Mouse (Mus musculus) heart, embryonic 11.5 days (tissue): ENCODE results near the gene Smim6. TPM values are rescaled to one million over a fixed set of nuclear protein-coding genes. Genes with fewer than 3 reads are reported as not detected.

ENCODE experiments used
- ATAC-seq: fragments of 200-750 bp; cut with Nextera tagmentation; replicated peaks from 2 replicates; pipeline ENCODE4 v1.8.0; 2017; ENCODE audit warnings: moderate library complexity; ENCODE audit not compliant: insufficient number of reproducible peaks, low FRiP score, low TSS enrichment
- H3K27ac ChIP-seq: fragments of 300-500 bp; sonication (generic); 2 replicates; pipeline ENCODE4 v1.5.1; 2014; ENCODE audit warnings: mild to moderate bottlenecking, low read depth, low read length
- H3K27me3 ChIP-seq: fragments of 300-500 bp; sonication (generic); 2 replicates; pipeline ENCODE4 v1.6.1; 2014; ENCODE audit warnings: mild to moderate bottlenecking, low read length, mixed read lengths; ENCODE audit not compliant: control insufficient read depth, insufficient read depth
- H3K36me3 ChIP-seq: fragments of 300-500 bp; sonication (generic); 2 replicates; pipeline ENCODE4 v1.6.1; 2014; ENCODE audit warnings: mild to moderate bottlenecking, low read length, moderate library complexity, mixed read lengths; ENCODE audit not compliant: control insufficient read depth, insufficient read depth
- H3K4me1 ChIP-seq: fragments of 300-500 bp; sonication (generic); 2 replicates; pipeline ENCODE4 v1.6.1; 2014; ENCODE audit warnings: low read length; ENCODE audit not compliant: control insufficient read depth, insufficient read depth
- H3K4me2 ChIP-seq: fragments of 300-500 bp; sonication (generic); 2 replicates; pipeline ENCODE4 v1.6.1; 2014; ENCODE audit warnings: mild to moderate bottlenecking, moderate library complexity
- H3K4me3 ChIP-seq: fragments of 300-500 bp; sonication (generic); 2 replicates; pipeline ENCODE4 v1.5.1; 2014; ENCODE audit warnings: low read depth, low read length
- H3K9ac ChIP-seq: fragments of 300-500 bp; sonication (generic); 2 replicates; pipeline ENCODE4 v1.6.1; 2014; ENCODE audit warnings: mild to moderate bottlenecking, low read depth, low read length, moderate library complexity
- H3K9me3 ChIP-seq: fragments of 300-500 bp; sonication (generic); replicated peaks from 2 replicates; pipeline ENCODE4 v1.6.1; 2016; ENCODE audit warnings: low read length; ENCODE audit not compliant: control insufficient read depth
- WGBS: fragments of 180-500 bp; shearing (Covaris S2); extraction: QIAGEN DNeasy Blood & Tissue Kit; methylation state at CpG from one replicate; pipeline ENCODE4 v1.1.7; 2014; ENCODE audit not compliant: insufficient replicate concordance; 5-methylcytosine and 5-hydroxymethylcytosine counted together
- polyA plus RNA-seq: library from polyadenylated mRNA; unstranded; fragments of >200 nt; fragmentation: Nextera tagmentation; extraction: Ambion mirVana; gene quantifications from 2 replicates; pipeline ENCODE4 v1.2.1, GENCODE M21; 2014

The Smim6 gene
- polyA plus RNA-seq, 1 experiment from 2014 or later, result 1.2 TPM

GRCm38 (mm10) chr11:115918637-115919036, 6.8 kb downstream of the Smim6 start:
- no peak overlapping the region for H3K4me3 ChIP-seq
- no peak overlapping the region for H3K4me2 ChIP-seq
- no peak overlapping the region for H3K9ac ChIP-seq
- no peak for ATAC-seq
- no peak overlapping the region for H3K27ac ChIP-seq
- peaks cover 13% of the 10 kb centered on the region for H3K36me3 ChIP-seq
- no peaks in the 10 kb centered on the region for H3K4me1 ChIP-seq
- no peaks in the 10 kb centered on the region for H3K27me3 ChIP-seq
- no peaks in the 10 kb centered on the region for H3K9me3 ChIP-seq
- 86% methylated on average over 5 of the region's 5 CpGs for WGBS

GRCm38 (mm10) chr11:115919073-115919472, 7.3 kb downstream of the Smim6 start:
- H3K4me3 ChIP-seq, result no peak overlapping the region
- H3K36me3 ChIP-seq, result peaks cover 13% of the 10 kb centered on the region
- no peak overlapping the region for H3K27ac ChIP-seq
- no peaks in the 10 kb centered on the region for H3K9me3 ChIP-seq
- no peak overlapping the region for H3K9ac ChIP-seq
- no peaks in the 10 kb centered on the region for H3K27me3 ChIP-seq
- no peak overlapping the region for H3K4me2 ChIP-seq
- ATAC-seq, result no peak
- 89% methylated on average over 5 of the region's 5 CpGs for WGBS
- no peaks in the 10 kb centered on the region for H3K4me1 ChIP-seq

- Histone ChIP-seq H3K4me2 (no peak overlapping the region), H3K9ac (no peak overlapping the region), H3K27ac (no peak overlapping the region), H3K4me3 (no peak overlapping the region), H3K36me3 (peaks cover 11% of the 10 kb centered on the region), H3K4me1 (no peaks in the 10 kb centered on the region), H3K27me3 (no peaks in the 10 kb centered on the region), H3K9me3 (no peaks in the 10 kb centered on the region)
- WGBS, result 42% methylated on average over 6 of the region's 6 CpGs
- no peak for ATAC-seq
Observed at GRCm38 (mm10) chr11:115920110-115920818, 8.4 kb downstream of the Smim6 start.

GRCm38 (mm10) chr11:115921986-115922385, 10.2 kb downstream of the Smim6 start:
- Histone ChIP-seq H3K9me3 (no peaks in the 10 kb centered on the region), H3K27me3 (no peaks in the 10 kb centered on the region), H3K4me3 (no peak overlapping the region), H3K4me1 (no peaks in the 10 kb centered on the region), H3K27ac (no peak overlapping the region), H3K9ac (no peak overlapping the region), H3K4me2 (no peak overlapping the region), H3K36me3 (peaks cover 7% of the 10 kb centered on the region)
- WGBS, result 84% methylated on average over 1 of the region's 1 CpGs
- no peak for ATAC-seq

- Histone ChIP-seq H3K4me1 (peaks cover 9% of the 10 kb centered on the region), H3K27me3 (no peaks in the 10 kb centered on the region), H3K4me2 (no peak overlapping the region), H3K9ac (no peak overlapping the region), H3K4me3 (no peak overlapping the region), H3K9me3 (no peaks in the 10 kb centered on the region), H3K36me3 (peaks cover 4% of the 10 kb centered on the region; the same call in 1 of the 2 replicates), H3K27ac (no peak overlapping the region)
- ATAC-seq, result no peak
- 83% methylated on average over 8 of the region's 8 CpGs for WGBS
Observed at GRCm38 (mm10) chr11:115929031-115929430, 17.2 kb downstream of the Smim6 start.

GRCm38 (mm10) chr11:115929818-115930217, 18.0 kb downstream of the Smim6 start:
- no peak overlapping the region for H3K4me2 ChIP-seq
- ATAC-seq, result no peak
- peaks cover 15% of the 10 kb centered on the region for H3K4me1 ChIP-seq
- H3K36me3 ChIP-seq, result peaks cover 4% of the 10 kb centered on the region; the same call in 1 of the 2 replicates
- H3K9me3 ChIP-seq, result no peaks in the 10 kb centered on the region
- 71% methylated on average over 3 of the region's 3 CpGs for WGBS
- H3K9ac ChIP-seq, result no peak overlapping the region
- no peaks in the 10 kb centered on the region for H3K27me3 ChIP-seq
- H3K4me3 ChIP-seq, result no peak overlapping the region
- no peak overlapping the region for H3K27ac ChIP-seq

GRCm38 (mm10) chr11:115931235-115931634, 19.4 kb downstream of the Smim6 start:
- Histone ChIP-seq H3K9ac (no peak overlapping the region), H3K4me3 (no peak overlapping the region), H3K9me3 (no peaks in the 10 kb centered on the region), H3K27ac (no peak overlapping the region), H3K4me1 (peaks cover 15% of the 10 kb centered on the region), H3K27me3 (no peaks in the 10 kb centered on the region), H3K36me3 (peaks cover 4% of the 10 kb centered on the region; the same call in 1 of the 2 replicates), H3K4me2 (no peak overlapping the region)
- no peak for ATAC-seq
- 66% methylated on average over 3 of the region's 3 CpGs for WGBS

GRCm38 (mm10) chr11:115933108-115933746, 21.4 kb downstream of the Smim6 start, which contains the start of the genes Sap30bp and Recql5:
Sap30bp (plus strand) TSS chr11:115933282.
Recql5 (minus strand) TSS chr11:115933477.
- peak; percentile 97 for ATAC-seq
- Histone ChIP-seq H3K27me3 (no peaks in the 10 kb centered on the region), H3K36me3 (peaks cover 5% of the 10 kb centered on the region), H3K9ac (peak within 1 kb of the TSS; percentile 88), H3K9me3 (no peaks in the 10 kb centered on the region), H3K4me1 (peaks cover 15% of the 10 kb centered on the region), H3K4me3 (peak within 1 kb of the TSS; percentile 85), H3K27ac (peak within 1 kb of the TSS; percentile 51; the same call in 1 of the 2 replicates), H3K4me2 (peak within 1 kb of the TSS; percentile 86)
- under 1% methylated on average over 28 of the region's 28 CpGs for WGBS
